Mouse (Mus musculus) heart, postnatal 0 days (tissue): ENCODE measurements at regions not wholly inside any gene's neighbourhood (a gene's known extent, or its start where the extent isn't known, plus 50 kb on each side); places are given as distances from the start of the nearest gene placed in this dataset.

ENCODE experiments used
- CTCF ChIP-seq: IDR thresholded peaks from 2 replicates; pipeline ENCODE4 v1.5.1; 2016; ENCODE audit warnings: antibody characterized with exemption, control low read depth, low read depth
- EP300 ChIP-seq: IDR thresholded peaks from 2 replicates; pipeline ENCODE4 v1.6.1; 2016; ENCODE audit warnings: antibody characterized with exemption, low read depth

GRCm38 (mm10) chr2:39325715-39326493, 99.7 kb upstream of the Ppp6c start:
- TF ChIP-seq EP300 (no peak), CTCF (no peak)
